Mouse (Mus musculus): ENCODE data around the gene Uhrf1bp1l. TPM values are rescaled to one million over a fixed set of nuclear protein-coding genes. Genes with fewer than 3 reads are reported as not detected.
"Not testable (repeated sequence)": the region's sequence is repeated elsewhere in the genome, so short reads cannot be mapped to it uniquely, and the experiment has no call there.

Gene Uhrf1bp1l
- 21.8 and 22.5 TPM in 2 replicates for polyA plus RNA-seq (2015; fragmentation: Nextera tagmentation; extraction: Ambion mirVana)

GRCm38 (mm10) chr10:89744871-89745665 lies at the start of gene Uhrf1bp1l:
Uhrf1bp1l (plus strand) TSS chr10:89744991.
- peaks cover 8% of the 10 kb centered on the region; the same call in 1 of the 2 replicates for H3K4me1 ChIP-seq (ENCODE audit: control insufficient read depth, insufficient read depth, low read length)
- H3K27me3 ChIP-seq (ENCODE audit: control insufficient read depth, insufficient read depth, low read length): no peaks in the 10 kb centered on the region
- under 1% methylated on average over 84 of the region's 85 CpGs for WGBS
- peak; percentile 94 for ATAC-seq (ENCODE audit: insufficient read depth, low FRiP score)
- peak within 1 kb of the TSS; percentile 97 for H3K4me3 ChIP-seq (replicated peaks; ENCODE audit: low read length)
- H3K27ac ChIP-seq (ENCODE audit: low read length): peak within 1 kb of the TSS; percentile 92
- peak within 1 kb of the TSS; percentile 93 for H3K9ac ChIP-seq (ENCODE audit: low read length)
- H3K4me2 ChIP-seq (ENCODE audit: low read depth, low read length): peak within 1 kb of the TSS; percentile 66
- H3K36me3 ChIP-seq (ENCODE audit: control insufficient read depth, insufficient read depth, low read length): no peaks in the 10 kb centered on the region
- no peaks in the 10 kb centered on the region for H3K9me3 ChIP-seq (replicated peaks; ENCODE audit: control insufficient read depth, low read length)

GRCm38 (mm10) chr10:89695194-89695911 lies 49.4 kb upstream of the Uhrf1bp1l start:
- H3K4me2 ChIP-seq (ENCODE audit: low read depth, low read length): no peak overlapping the region
- H3K27me3 ChIP-seq (ENCODE audit: control insufficient read depth, insufficient read depth, low read length): no peaks in the 10 kb centered on the region
- no peaks in the 10 kb centered on the region for H3K4me1 ChIP-seq (ENCODE audit: control insufficient read depth, insufficient read depth, low read length)
- ATAC-seq (ENCODE audit: insufficient read depth, low FRiP score): no peak
- no peaks in the 10 kb centered on the region for H3K9me3 ChIP-seq (replicated peaks; ENCODE audit: control insufficient read depth, low read length)
- H3K27ac ChIP-seq (ENCODE audit: low read length): no peak overlapping the region
- H3K4me3 ChIP-seq (replicated peaks; ENCODE audit: low read length): no peak overlapping the region
- no peak overlapping the region for H3K9ac ChIP-seq (ENCODE audit: low read length)
- H3K36me3 ChIP-seq (ENCODE audit: control insufficient read depth, insufficient read depth, low read length): no peaks in the 10 kb centered on the region
- 78% methylated on average over 20 of the region's 20 CpGs for WGBS

- H3K27me3 ChIP-seq (ENCODE audit: control insufficient read depth, insufficient read depth, low read length); H3K9ac ChIP-seq (ENCODE audit: low read length); ATAC-seq (ENCODE audit: insufficient read depth, low FRiP score); H3K27ac ChIP-seq (ENCODE audit: low read length); H3K36me3 ChIP-seq (ENCODE audit: control insufficient read depth, insufficient read depth, low read length); H3K4me1 ChIP-seq (ENCODE audit: control insufficient read depth, insufficient read depth, low read length); H3K9me3 ChIP-seq (replicated peaks; ENCODE audit: control insufficient read depth, low read length); H3K4me3 ChIP-seq (replicated peaks; ENCODE audit: low read length); H3K4me2 ChIP-seq (ENCODE audit: low read depth, low read length): not testable (repeated sequence)
- 65% methylated on average over 2 of the region's 2 CpGs for WGBS
These were observed 48.5 kb upstream of the Uhrf1bp1l start for GRCm38 (mm10) chr10:89696270-89696669.

GRCm38 (mm10) chr10:89697956-89698355 lies 46.8 kb upstream of the Uhrf1bp1l start:
- Histone ChIP-seq H3K9ac (ENCODE audit: low read length) (no peak overlapping the region), H3K27me3 (ENCODE audit: control insufficient read depth, insufficient read depth, low read length) (no peaks in the 10 kb centered on the region), H3K9me3 (replicated peaks; ENCODE audit: control insufficient read depth, low read length) (no peaks in the 10 kb centered on the region), H3K4me3 (replicated peaks; ENCODE audit: low read length) (no peak overlapping the region), H3K4me1 (ENCODE audit: control insufficient read depth, insufficient read depth, low read length) (no peaks in the 10 kb centered on the region), H3K4me2 (ENCODE audit: low read depth, low read length) (no peak overlapping the region), H3K27ac (ENCODE audit: low read length) (no peak overlapping the region), H3K36me3 (ENCODE audit: control insufficient read depth, insufficient read depth, low read length) (no peaks in the 10 kb centered on the region)
- ATAC-seq (ENCODE audit: insufficient read depth, low FRiP score): no peak
- WGBS: 95% methylated on average over 3 of the region's 3 CpGs

GRCm38 (mm10) chr10:89703042-89703441 lies 41.7 kb upstream of the Uhrf1bp1l start:
- H3K4me2 ChIP-seq (ENCODE audit: low read depth, low read length): no peak overlapping the region
- no peak for ATAC-seq (ENCODE audit: insufficient read depth, low FRiP score)
- H3K27me3 ChIP-seq (ENCODE audit: control insufficient read depth, insufficient read depth, low read length): no peaks in the 10 kb centered on the region
- WGBS: 41% methylated on average over 5 of the region's 5 CpGs
- H3K9ac ChIP-seq (ENCODE audit: low read length): no peak overlapping the region
- no peak overlapping the region for H3K27ac ChIP-seq (ENCODE audit: low read length)
- no peaks in the 10 kb centered on the region for H3K9me3 ChIP-seq (replicated peaks; ENCODE audit: control insufficient read depth, low read length)
- H3K36me3 ChIP-seq (ENCODE audit: control insufficient read depth, insufficient read depth, low read length): no peaks in the 10 kb centered on the region
- H3K4me3 ChIP-seq (replicated peaks; ENCODE audit: low read length): no peak overlapping the region
- H3K4me1 ChIP-seq (ENCODE audit: control insufficient read depth, insufficient read depth, low read length): no peaks in the 10 kb centered on the region

- no peak overlapping the region for H3K27ac ChIP-seq (ENCODE audit: low read length)
- H3K9ac ChIP-seq (ENCODE audit: low read length): no peak overlapping the region
- H3K4me1 ChIP-seq (ENCODE audit: control insufficient read depth, insufficient read depth, low read length): no peaks in the 10 kb centered on the region
- WGBS: 78% methylated on average over 3 of the region's 3 CpGs
- H3K9me3 ChIP-seq (replicated peaks; ENCODE audit: control insufficient read depth, low read length): no peaks in the 10 kb centered on the region; the same call in 1 of the 2 replicates
- H3K36me3 ChIP-seq (ENCODE audit: control insufficient read depth, insufficient read depth, low read length): peaks cover 9% of the 10 kb centered on the region; the same call in 1 of the 2 replicates
- no peak for ATAC-seq (ENCODE audit: insufficient read depth, low FRiP score)
- H3K27me3 ChIP-seq (ENCODE audit: control insufficient read depth, insufficient read depth, low read length): no peaks in the 10 kb centered on the region
- H3K4me2 ChIP-seq (ENCODE audit: low read depth, low read length): no peak overlapping the region
- no peak overlapping the region for H3K4me3 ChIP-seq (replicated peaks; ENCODE audit: low read length)
These were observed 37.4 kb upstream of the Uhrf1bp1l start for GRCm38 (mm10) chr10:89707397-89707796.

GRCm38 (mm10) chr10:89708720-89709119 lies 36.1 kb upstream of the Uhrf1bp1l start:
- H3K27me3 ChIP-seq (ENCODE audit: control insufficient read depth, insufficient read depth, low read length): no peaks in the 10 kb centered on the region
- 28% methylated on average over 10 of the region's 10 CpGs for WGBS
- no peaks in the 10 kb centered on the region for H3K4me1 ChIP-seq (ENCODE audit: control insufficient read depth, insufficient read depth, low read length)
- ATAC-seq (ENCODE audit: insufficient read depth, low FRiP score): peak; percentile 75; the same call in 1 of the 2 replicates
- H3K4me2 ChIP-seq (ENCODE audit: low read depth, low read length): peak overlapping the region; percentile 45
- H3K4me3 ChIP-seq (replicated peaks; ENCODE audit: low read length): peak overlapping the region; percentile 19
- peaks cover 9% of the 10 kb centered on the region; the same call in 1 of the 2 replicates for H3K36me3 ChIP-seq (ENCODE audit: control insufficient read depth, insufficient read depth, low read length)
- H3K27ac ChIP-seq (ENCODE audit: low read length): no peak overlapping the region
- no peak overlapping the region; the same call in 1 of the 2 replicates for H3K9ac ChIP-seq (ENCODE audit: low read length)
- no peaks in the 10 kb centered on the region; the same call in 1 of the 2 replicates for H3K9me3 ChIP-seq (replicated peaks; ENCODE audit: control insufficient read depth, low read length)

- Histone ChIP-seq H3K36me3 (ENCODE audit: control insufficient read depth, insufficient read depth, low read length) (peaks cover 9% of the 10 kb centered on the region; the same call in 1 of the 2 replicates), H3K9ac (ENCODE audit: low read length) (no peak overlapping the region), H3K4me3 (replicated peaks; ENCODE audit: low read length) (no peak overlapping the region), H3K27me3 (ENCODE audit: control insufficient read depth, insufficient read depth, low read length) (no peaks in the 10 kb centered on the region), H3K27ac (ENCODE audit: low read length) (no peak overlapping the region), H3K9me3 (replicated peaks; ENCODE audit: control insufficient read depth, low read length) (no peaks in the 10 kb centered on the region; the same call in 1 of the 2 replicates), H3K4me2 (ENCODE audit: low read depth, low read length) (no peak overlapping the region), H3K4me1 (ENCODE audit: control insufficient read depth, insufficient read depth, low read length) (no peaks in the 10 kb centered on the region)
- WGBS: 70% methylated on average over 10 of the region's 10 CpGs
- ATAC-seq (ENCODE audit: insufficient read depth, low FRiP score): no peak
These were observed 29.9 kb upstream of the Uhrf1bp1l start for GRCm38 (mm10) chr10:89714910-89715309.

GRCm38 (mm10) chr10:89720252-89720651 lies 24.5 kb upstream of the Uhrf1bp1l start:
- no peaks in the 10 kb centered on the region for H3K4me1 ChIP-seq (ENCODE audit: control insufficient read depth, insufficient read depth, low read length)
- H3K4me3 ChIP-seq (replicated peaks; ENCODE audit: low read length): no peak overlapping the region
- no peaks in the 10 kb centered on the region for H3K27me3 ChIP-seq (ENCODE audit: control insufficient read depth, insufficient read depth, low read length)
- no peak overlapping the region for H3K4me2 ChIP-seq (ENCODE audit: low read depth, low read length)
- peaks cover 12% of the 10 kb centered on the region; the same call in 1 of the 2 replicates for H3K36me3 ChIP-seq (ENCODE audit: control insufficient read depth, insufficient read depth, low read length)
- ATAC-seq (ENCODE audit: insufficient read depth, low FRiP score): no peak
- H3K27ac ChIP-seq (ENCODE audit: low read length): no peak overlapping the region
- H3K9me3 ChIP-seq (replicated peaks; ENCODE audit: control insufficient read depth, low read length): no peaks in the 10 kb centered on the region
- H3K9ac ChIP-seq (ENCODE audit: low read length): no peak overlapping the region
